Mouse (Mus musculus): ENCODE data around the gene Ccdc113. TPM values are rescaled to one million over a fixed set of nuclear protein-coding genes. Genes with fewer than 3 reads are reported as not detected.
A peak's percentile ranks its signal among the peaks of the same experiment; 100 is the strongest.

The Ccdc113 gene
- 3.2 and 3.7 TPM in 2 replicates for polyA plus RNA-seq (2016; fragmentation: Nextera tagmentation; extraction: Ambion mirVana)

DNA sequence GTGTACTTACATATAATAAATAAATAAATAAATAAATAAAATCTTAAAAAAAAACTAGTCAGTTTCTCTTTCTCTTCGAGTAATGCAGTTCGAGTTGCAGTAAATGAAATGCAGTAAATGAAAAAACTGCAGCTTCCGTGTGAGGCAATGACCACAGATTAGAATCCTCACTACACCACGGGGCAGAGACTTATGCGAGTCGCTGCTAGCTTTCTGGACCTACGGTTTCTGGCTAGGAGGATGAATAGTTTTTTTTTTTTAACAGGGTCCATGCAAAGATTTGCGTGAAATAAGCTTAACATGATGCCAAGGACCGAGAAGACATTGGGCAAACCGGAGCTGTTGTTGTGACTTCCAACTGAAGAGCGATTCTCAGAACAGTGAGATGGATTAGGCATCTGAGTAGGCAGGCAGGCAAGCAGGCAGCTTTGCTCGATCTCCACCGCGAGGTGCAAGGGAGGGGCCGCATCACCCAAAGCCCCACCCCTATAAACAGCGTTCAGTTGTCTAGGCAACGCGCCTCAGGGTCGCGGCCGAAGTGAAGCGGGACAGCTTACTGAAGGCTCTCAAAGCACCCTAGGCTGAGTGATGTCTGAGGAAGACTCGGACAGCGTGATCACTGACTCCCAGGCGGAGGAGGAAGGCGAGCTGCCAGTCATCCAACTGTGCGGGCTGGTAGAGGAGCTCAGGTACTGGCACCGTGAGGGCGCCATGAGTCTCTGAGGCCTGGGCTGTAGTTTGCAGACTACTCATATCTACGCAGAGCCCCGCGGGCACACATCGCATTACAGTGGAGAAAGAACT lies at the start of gene Ccdc113:
TSS of gene Ccdc113 (plus strand) at position 502 of the 804 bp plus-strand sequence.
- Histone ChIP-seq H3K27me3 (replicated peaks) (0 out of 2 replicates have a peak, but pooled peaks cover under 1% of the 10 kb centered on the region), H3K9ac (peak within 1 kb of the TSS; percentile 60), H3K36me3 (no peaks in the 10 kb centered on the region), H3K9me3 (replicated peaks) (no peaks in the 10 kb centered on the region), H3K27ac (ENCODE audit: poor library complexity, severe bottlenecking) (no peak within 1 kb of the TSS), H3K4me1 (replicated peaks) (no peaks in the 10 kb centered on the region), H3K4me3 (peak within 1 kb of the TSS; percentile 53), H3K4me2 (peak within 1 kb of the TSS; percentile 76)
- 7% methylated on average over 33 of the region's 33 CpGs for WGBS
- peak; percentile 78 for ATAC-seq (ENCODE audit: insufficient number of reproducible peaks, low FRiP score)

DNA sequence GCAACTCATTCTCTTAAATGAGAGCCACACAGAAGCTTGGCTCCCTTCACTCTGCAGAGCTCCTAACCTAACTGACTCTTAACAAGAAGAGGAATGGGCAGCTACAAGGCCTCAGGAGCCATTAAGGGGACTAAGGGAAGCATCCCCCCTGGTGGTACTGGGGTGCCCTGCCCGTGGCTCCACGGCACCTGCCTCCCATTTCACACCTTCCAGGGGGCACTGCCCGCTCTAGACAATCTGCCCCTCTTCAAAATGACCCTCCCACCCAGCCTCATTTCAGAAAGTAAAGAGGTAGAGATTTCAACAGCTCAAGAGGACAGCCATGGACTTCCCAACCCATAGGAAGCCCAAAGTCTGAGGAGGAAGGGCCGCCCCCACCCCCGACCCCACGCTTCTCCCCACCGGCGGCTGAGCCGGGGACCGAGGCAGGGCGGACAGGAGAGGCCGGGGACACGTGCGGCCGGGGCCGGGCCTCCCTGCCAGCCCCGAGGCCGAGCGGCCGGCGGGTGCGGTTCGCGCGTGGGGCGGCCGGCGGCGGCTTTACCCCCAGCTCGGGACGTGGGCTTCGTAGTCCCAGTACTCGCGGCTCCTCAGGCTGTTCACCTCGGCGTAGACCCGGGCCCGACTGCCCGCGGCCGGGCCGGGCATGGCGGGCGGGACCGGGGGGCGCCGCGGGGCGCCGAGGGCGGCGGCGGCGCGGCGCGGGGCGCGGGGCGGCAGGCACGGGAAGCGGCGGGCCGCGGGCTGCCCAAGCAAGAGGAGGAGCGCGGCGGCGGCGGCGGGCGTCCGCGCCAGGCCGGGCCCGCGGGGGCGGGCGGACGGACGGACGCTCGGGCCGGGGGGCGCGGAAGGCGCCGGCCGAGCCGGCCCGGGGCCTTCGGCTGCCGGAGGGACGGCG lies 45.8 kb upstream of the Ccdc113 start:
- H3K27ac ChIP-seq (ENCODE audit: poor library complexity, severe bottlenecking), result peak overlapping the region; percentile 45
- 9% methylated on average over 95 of the region's 95 CpGs for WGBS

DNA sequence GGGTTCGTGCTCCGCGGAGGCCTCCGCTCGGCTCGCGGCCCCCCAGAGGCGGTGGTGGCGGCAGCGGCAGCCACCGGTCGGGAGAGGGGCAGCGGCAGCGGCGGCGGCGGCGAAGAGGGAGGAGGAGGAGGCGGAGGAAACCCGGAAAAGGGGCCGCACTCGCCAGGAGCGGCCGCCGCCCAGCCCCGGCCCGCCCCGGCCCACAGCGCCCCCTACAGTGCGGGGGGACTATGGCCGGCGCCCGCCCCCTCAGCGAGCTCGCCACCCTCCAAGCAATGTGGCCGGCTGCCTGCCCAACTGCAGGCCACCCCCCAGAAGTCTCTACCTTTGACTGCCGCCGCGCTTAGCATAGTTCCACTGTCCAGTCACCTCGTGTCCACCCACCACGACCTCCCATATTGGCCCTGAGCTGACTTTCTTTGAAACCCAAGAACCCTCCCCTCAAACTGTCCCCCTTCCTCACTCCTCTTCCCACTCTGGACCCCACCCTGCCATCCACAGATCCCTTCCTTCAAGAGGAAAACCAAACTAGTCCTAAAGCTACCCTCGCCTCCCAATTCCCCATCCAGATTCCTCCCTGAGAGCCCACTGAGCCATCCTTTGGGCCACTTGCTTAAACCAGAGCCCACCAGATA lies 45.1 kb upstream of the Ccdc113 start:
- H3K36me3 ChIP-seq, result peaks cover 21% of the 10 kb centered on the region
- H3K27me3 ChIP-seq (replicated peaks), result no peaks in the 10 kb centered on the region
- no peak overlapping the region for H3K27ac ChIP-seq (ENCODE audit: poor library complexity, severe bottlenecking)
- peak; percentile 92 for ATAC-seq (ENCODE audit: insufficient number of reproducible peaks, low FRiP score)
- H3K9me3 ChIP-seq (replicated peaks), result no peaks in the 10 kb centered on the region
- H3K4me1 ChIP-seq (replicated peaks), result peaks cover 19% of the 10 kb centered on the region
- peak overlapping the region; percentile 67 for H3K4me2 ChIP-seq
- 2% methylated on average over 17 of the region's 42 CpGs for WGBS
- peak overlapping the region; percentile 100 for H3K4me3 ChIP-seq
- peak overlapping the region; percentile 100 for H3K9ac ChIP-seq

More for the DNA sequence above, 45.8 kb upstream of the Ccdc113 start:
- Histone ChIP-seq H3K9ac (peak overlapping the region; percentile 100), H3K9me3 (replicated peaks) (no peaks in the 10 kb centered on the region), H3K36me3 (peaks cover 28% of the 10 kb centered on the region), H3K4me1 (replicated peaks) (peaks cover 19% of the 10 kb centered on the region), H3K4me3 (peak overlapping the region; percentile 100), H3K4me2 (peak overlapping the region; percentile 100), H3K27me3 (replicated peaks) (no peaks in the 10 kb centered on the region)
- ATAC-seq (ENCODE audit: insufficient number of reproducible peaks, low FRiP score), result peak; percentile 69

DNA sequence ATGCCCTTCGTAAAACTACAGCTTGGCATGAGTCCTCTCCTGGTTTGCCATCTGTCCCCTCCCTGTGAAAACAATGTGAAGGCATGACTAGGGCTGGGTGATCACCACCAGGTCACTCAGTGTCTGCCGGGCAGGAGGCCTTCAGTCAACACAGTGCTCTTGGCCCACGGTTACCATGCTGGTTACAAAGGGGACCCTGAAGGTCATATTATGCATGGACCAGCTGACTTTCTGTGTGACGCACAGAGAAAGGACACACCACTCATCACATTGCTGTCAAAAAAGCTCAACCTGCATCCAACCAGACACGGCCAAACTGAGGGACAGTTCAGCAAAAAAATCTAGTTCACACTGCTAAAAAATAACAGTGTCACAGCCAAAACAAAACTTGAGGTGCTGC lies 43.9 kb upstream of the Ccdc113 start, which contains the start of gene Csnk2a2:
TSS of gene Csnk2a2 (minus strand) at position 34 of the 400 bp plus-strand sequence.
- no peak for ATAC-seq (ENCODE audit: insufficient number of reproducible peaks, low FRiP score)
- Histone ChIP-seq H3K36me3 (peaks cover 10% of the 10 kb centered on the region), H3K27me3 (replicated peaks) (no peaks in the 10 kb centered on the region), H3K9me3 (replicated peaks) (no peaks in the 10 kb centered on the region), H3K4me2 (peak within 1 kb of the TSS; percentile 67), H3K4me1 (replicated peaks) (peaks cover 19% of the 10 kb centered on the region), H3K9ac (peak within 1 kb of the TSS; percentile 100; the same call in 1 of the 2 replicates), H3K27ac (ENCODE audit: poor library complexity, severe bottlenecking) (no peak within 1 kb of the TSS), H3K4me3 (peak within 1 kb of the TSS; percentile 100)
- WGBS, result 84% methylated on average over 5 of the region's 5 CpGs

DNA sequence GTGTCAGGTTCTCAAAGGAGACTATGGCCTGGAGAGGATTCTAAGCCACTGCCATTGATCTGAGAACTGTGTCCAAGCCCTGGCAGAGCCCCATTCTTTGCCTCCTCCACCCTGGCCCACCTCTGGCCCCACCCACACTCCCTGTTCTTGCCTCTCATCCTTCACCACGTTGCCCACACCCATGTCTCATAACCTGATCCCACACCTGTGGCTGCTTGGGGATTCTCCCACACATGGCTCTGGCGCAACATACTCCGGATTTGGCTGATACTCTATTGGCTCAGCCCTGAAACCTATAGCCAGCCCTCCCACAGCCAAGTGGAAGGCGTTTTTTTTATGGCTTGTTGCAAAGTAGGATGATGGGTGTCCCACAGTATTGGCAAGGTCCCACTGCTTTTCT lies 41.8 kb upstream of the Ccdc113 start:
- no peaks in the 10 kb centered on the region for H3K9me3 ChIP-seq (replicated peaks)
- no peaks in the 10 kb centered on the region for H3K36me3 ChIP-seq
- no peak for ATAC-seq (ENCODE audit: insufficient number of reproducible peaks, low FRiP score)
- no peaks in the 10 kb centered on the region for H3K27me3 ChIP-seq (replicated peaks)
- no peak overlapping the region for H3K27ac ChIP-seq (ENCODE audit: poor library complexity, severe bottlenecking)
- no peak overlapping the region for H3K4me3 ChIP-seq
- H3K4me1 ChIP-seq (replicated peaks), result peaks cover 10% of the 10 kb centered on the region
- H3K9ac ChIP-seq, result no peak overlapping the region
- H3K4me2 ChIP-seq, result no peak overlapping the region
- WGBS, result 62% methylated on average over 4 of the region's 4 CpGs

DNA sequence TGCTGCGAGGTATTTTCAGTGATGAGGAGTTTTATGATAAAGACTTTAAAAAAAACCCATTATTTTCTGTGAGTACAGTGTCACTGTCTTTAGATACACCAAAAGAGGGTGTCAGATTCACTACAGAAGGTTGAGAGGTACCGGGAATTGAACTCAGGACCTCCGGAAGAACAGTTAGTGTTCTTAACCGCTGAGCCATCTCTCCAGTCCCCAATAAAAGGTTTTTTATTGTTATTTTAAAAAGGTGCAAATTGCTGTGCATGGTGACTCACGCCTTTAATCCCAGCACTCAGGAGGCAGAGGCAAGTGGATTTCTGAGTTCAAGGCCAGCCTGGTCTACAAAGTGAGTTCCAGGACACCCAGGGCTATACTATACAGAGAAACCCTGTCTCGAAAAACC lies 38.4 kb upstream of the Ccdc113 start:
- Histone ChIP-seq H3K36me3 (no peaks in the 10 kb centered on the region), H3K4me3 (no peak overlapping the region), H3K4me2 (no peak overlapping the region), H3K27me3 (replicated peaks) (no peaks in the 10 kb centered on the region), H3K27ac (ENCODE audit: poor library complexity, severe bottlenecking) (no peak overlapping the region), H3K9me3 (replicated peaks) (no peaks in the 10 kb centered on the region), H3K4me1 (replicated peaks) (no peaks in the 10 kb centered on the region), H3K9ac (no peak overlapping the region)
- 80% methylated on average over 6 of the region's 6 CpGs for WGBS
- no peak for ATAC-seq (ENCODE audit: insufficient number of reproducible peaks, low FRiP score)

DNA sequence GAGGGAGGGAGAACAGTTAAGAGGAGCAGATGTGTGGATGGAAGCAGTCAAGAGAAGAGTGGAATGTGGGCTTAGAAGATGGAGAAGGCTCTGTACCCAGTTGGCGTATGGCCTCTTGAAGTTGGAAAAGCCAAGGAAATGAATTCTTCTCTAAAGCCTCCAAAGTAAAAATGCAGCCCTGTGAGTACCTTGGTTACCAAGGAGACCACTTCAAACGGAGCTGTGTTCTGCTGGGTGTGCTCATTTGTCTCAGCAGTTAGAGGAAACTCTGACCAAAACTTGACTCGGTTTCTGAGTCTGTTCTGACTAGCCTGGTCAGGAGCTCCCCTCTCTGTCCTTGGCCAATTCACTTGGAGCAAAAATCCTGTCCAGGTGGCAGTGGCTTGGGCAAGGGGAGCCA lies 37.5 kb upstream of the Ccdc113 start:
- no peak overlapping the region for H3K4me3 ChIP-seq
- WGBS, result 47% methylated on average over 3 of the region's 3 CpGs
- H3K27me3 ChIP-seq (replicated peaks), result no peaks in the 10 kb centered on the region
- no peak overlapping the region for H3K27ac ChIP-seq (ENCODE audit: poor library complexity, severe bottlenecking)
- H3K9me3 ChIP-seq (replicated peaks), result no peaks in the 10 kb centered on the region
- ATAC-seq (ENCODE audit: insufficient number of reproducible peaks, low FRiP score), result no peak
- no peak overlapping the region for H3K4me2 ChIP-seq
- no peak overlapping the region for H3K9ac ChIP-seq
- no peaks in the 10 kb centered on the region for H3K4me1 ChIP-seq (replicated peaks)
- H3K36me3 ChIP-seq, result no peaks in the 10 kb centered on the region

DNA sequence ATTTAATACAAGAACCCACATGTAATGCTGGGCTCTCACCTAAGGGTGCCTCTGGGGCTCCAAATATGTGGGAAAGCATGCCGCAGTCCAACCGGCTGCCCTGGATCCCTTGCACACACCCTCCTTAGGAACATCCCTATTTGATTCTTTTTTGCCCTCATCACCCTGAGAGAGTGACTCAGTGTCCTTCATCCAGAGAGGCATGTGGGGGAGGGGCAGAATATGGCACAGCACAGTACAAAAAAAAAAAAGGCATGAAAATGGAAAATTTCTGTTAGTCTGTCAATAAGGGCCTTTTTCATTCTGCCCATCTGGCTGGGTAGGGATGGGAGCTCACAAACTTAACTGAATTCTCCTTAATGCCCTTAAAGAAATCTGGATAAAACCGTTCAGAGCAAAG lies 36.1 kb upstream of the Ccdc113 start:
- 82% methylated on average over 3 of the region's 3 CpGs for WGBS
- 0 out of 2 replicates have a peak, but pooled peaks cover 1% of the 10 kb centered on the region for H3K9me3 ChIP-seq (replicated peaks)
- no peaks in the 10 kb centered on the region for H3K4me1 ChIP-seq (replicated peaks)
- no peaks in the 10 kb centered on the region for H3K27me3 ChIP-seq (replicated peaks)
- H3K4me3 ChIP-seq, result no peak overlapping the region
- ATAC-seq (ENCODE audit: insufficient number of reproducible peaks, low FRiP score), result no peak
- no peak overlapping the region for H3K9ac ChIP-seq
- no peak overlapping the region for H3K4me2 ChIP-seq
- H3K27ac ChIP-seq (ENCODE audit: poor library complexity, severe bottlenecking), result no peak overlapping the region
- no peaks in the 10 kb centered on the region for H3K36me3 ChIP-seq

DNA sequence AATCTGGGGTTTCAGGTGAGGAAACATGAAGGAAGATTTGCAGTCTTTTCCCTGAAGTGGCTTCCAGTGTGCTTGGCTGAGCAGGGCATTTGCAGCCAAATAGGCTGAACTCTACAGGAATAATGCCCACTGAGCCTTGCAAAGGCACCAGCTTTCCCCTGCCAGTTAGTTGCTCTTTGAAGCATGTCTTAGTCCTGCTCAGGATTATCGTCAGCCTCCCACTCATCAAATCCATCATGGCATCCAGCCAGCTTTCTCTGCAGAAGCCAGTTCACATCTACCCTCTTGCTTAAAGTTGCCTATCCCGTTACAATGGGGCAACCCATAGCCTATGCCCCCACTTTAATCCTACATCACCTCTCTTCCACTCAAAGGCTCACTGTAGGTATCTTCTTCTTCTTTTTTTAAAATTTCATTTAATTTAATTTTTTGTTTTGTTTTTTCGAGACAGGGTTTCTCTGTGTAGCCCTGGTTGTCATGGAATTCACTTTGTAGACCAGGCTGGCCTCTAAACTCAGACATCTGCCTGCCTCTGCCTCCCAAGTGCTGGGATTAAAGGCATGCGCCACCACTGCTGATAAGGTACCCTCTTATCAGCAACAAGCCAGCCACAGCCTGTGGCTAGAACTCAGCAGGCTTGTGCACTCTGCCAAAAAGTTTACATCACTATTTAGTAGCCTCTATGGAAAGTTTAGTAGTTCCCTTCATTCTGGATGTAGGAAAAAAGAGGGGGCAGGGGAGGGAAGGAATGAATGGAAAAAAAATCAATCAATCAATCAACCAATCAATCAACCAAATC lies 34.4 kb upstream of the Ccdc113 start:
- 64% methylated on average over 4 of the region's 4 CpGs for WGBS
- Histone ChIP-seq H3K4me2 (no peak overlapping the region), H3K9ac (no peak overlapping the region), H3K4me1 (replicated peaks) (no peaks in the 10 kb centered on the region), H3K4me3 (no peak overlapping the region), H3K27me3 (replicated peaks) (no peaks in the 10 kb centered on the region), H3K36me3 (no peaks in the 10 kb centered on the region), H3K9me3 (replicated peaks) (0 out of 2 replicates have a peak, but pooled peaks cover 4% of the 10 kb centered on the region), H3K27ac (ENCODE audit: poor library complexity, severe bottlenecking) (no peak overlapping the region)
- ATAC-seq (ENCODE audit: insufficient number of reproducible peaks, low FRiP score), result no peak

DNA sequence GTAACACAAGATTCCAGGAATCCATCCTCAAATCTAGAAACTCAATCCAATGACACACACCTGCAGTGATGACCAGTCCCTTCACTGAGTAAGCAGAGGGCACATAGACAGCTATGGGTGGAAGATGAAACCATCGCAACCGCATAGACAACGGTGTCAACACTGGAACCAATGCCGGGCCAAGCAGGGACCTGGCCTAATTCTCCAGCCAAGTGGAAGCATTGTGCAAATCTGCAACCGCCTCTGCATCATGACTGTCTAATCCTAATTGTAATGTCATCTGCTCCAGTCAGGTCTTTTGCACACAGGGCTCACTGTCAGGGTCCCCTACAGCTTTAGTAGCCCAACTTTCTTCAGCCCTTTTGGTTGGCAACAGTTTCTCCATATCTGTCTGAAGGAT lies 33.4 kb upstream of the Ccdc113 start:
- H3K4me1 ChIP-seq (replicated peaks), result no peaks in the 10 kb centered on the region

More for the DNA sequence above, 33.4 kb upstream of the Ccdc113 start:
- Histone ChIP-seq H3K27ac (ENCODE audit: poor library complexity, severe bottlenecking) (no peak overlapping the region), H3K4me3 (no peak overlapping the region), H3K9ac (no peak overlapping the region), H3K36me3 (no peaks in the 10 kb centered on the region), H3K9me3 (replicated peaks) (0 out of 2 replicates have a peak, but pooled peaks cover 4% of the 10 kb centered on the region), H3K4me2 (no peak overlapping the region), H3K27me3 (replicated peaks) (no peaks in the 10 kb centered on the region)
- 90% methylated on average over 5 of the region's 5 CpGs for WGBS
- ATAC-seq (ENCODE audit: insufficient number of reproducible peaks, low FRiP score), result no peak

Data from heart, embryonic 12.5 days (tissue).